Mouse (Mus musculus) MEL (cell line): ENCODE data around the gene Rab7.

Source experiments
- CTCF ChIP-seq, 3 experiments: IDR thresholded peaks in 2 of 3; conservative IDR thresholded peaks in 1 of 3; 2 replicates each; pipeline ENCODE4 v1.5.1; 2011 to 2012; ENCODE audit warnings: low read length in 3 of 3, low read depth in 2 of 3, mild to moderate bottlenecking in 2 of 3, improper control_type of control experiment in 1 of 3, inconsistent platforms in 1 of 3, mixed read lengths in 1 of 3, moderate library complexity in 1 of 3; ENCODE audit not compliant: control insufficient read depth in 1 of 3, insufficient read depth in 1 of 3, poor library complexity in 1 of 3, severe bottlenecking in 1 of 3
- EP300 ChIP-seq, 2 experiments: IDR thresholded peaks; 2 replicates each; pipeline ENCODE4 v1.6.1; 2011; ENCODE audit warnings: improper control_type of control experiment in 2 of 2, low read length in 2 of 2, low read depth in 1 of 2, mild to moderate bottlenecking in 1 of 2
- GATA1 ChIP-seq: IDR thresholded peaks from 2 replicates; pipeline ENCODE4 v1.6.1; 2011; ENCODE audit warnings: low read depth, low read length, improper control_type of control experiment
- KAT2A ChIP-seq: conservative IDR thresholded peaks from 2 replicates; pipeline ENCODE4 v1.6.1; 2012; ENCODE audit warnings: low read depth, low read length, improper control_type of control experiment, inconsistent platforms
- MAFK ChIP-seq: IDR thresholded peaks from 2 replicates; pipeline ENCODE4 v1.6.1; 2011; ENCODE audit warnings: low read depth, mild to moderate bottlenecking, low read length, improper control_type of control experiment, borderline replicate concordance
- MAX ChIP-seq: IDR thresholded peaks from 2 replicates; pipeline ENCODE4 v1.6.1; 2011; ENCODE audit warnings: low read length, improper control_type of control experiment
- MYC ChIP-seq: IDR thresholded peaks from 2 replicates; pipeline ENCODE4 v1.6.1; 2011; ENCODE audit warnings: low read depth, mild to moderate bottlenecking, low read length, improper control_type of control experiment, moderate library complexity
- NELFE ChIP-seq: IDR thresholded peaks from 2 replicates; pipeline ENCODE4 v1.6.1; 2011; ENCODE audit warnings: low read depth, low read length, improper control_type of control experiment
- POLR2A ChIP-seq, 2 experiments: IDR thresholded peaks; 2 replicates each; pipeline ENCODE4 v1.6.1; 2011 to 2012; ENCODE audit warnings: low read length in 2 of 2, mild to moderate bottlenecking in 2 of 2, control low read depth in 1 of 2, improper control_type of control experiment in 1 of 2, low read depth in 1 of 2, moderate library complexity in 1 of 2; ENCODE audit not compliant: control insufficient read depth in 1 of 2, insufficient read depth in 1 of 2, poor library complexity in 1 of 2
- RCOR1 ChIP-seq: IDR thresholded peaks from 2 replicates; pipeline ENCODE4 v1.6.1; 2012; ENCODE audit warnings: low read depth, mild to moderate bottlenecking, inconsistent platforms, low read length, improper control_type of control experiment
- SMC3 ChIP-seq: IDR thresholded peaks from 2 replicates; pipeline ENCODE4 v1.6.1; 2011; ENCODE audit warnings: low read depth, low read length, improper control_type of control experiment
- TBP ChIP-seq: IDR thresholded peaks from 2 replicates; pipeline ENCODE4 v1.8.0; 2011; ENCODE audit warnings: low read depth, low read length, improper control_type of control experiment
- ZC3H11A ChIP-seq: IDR thresholded peaks from 2 replicates; pipeline ENCODE4 v1.6.1; 2012; ENCODE audit warnings: low read depth, mild to moderate bottlenecking, inconsistent platforms, low read length, improper control_type of control experiment
- ZNF384 ChIP-seq: IDR thresholded peaks from 2 replicates; pipeline ENCODE4 v1.6.1; 2012; ENCODE audit warnings: low read depth, mild to moderate bottlenecking, inconsistent platforms, low read length, improper control_type of control experiment

DNA sequence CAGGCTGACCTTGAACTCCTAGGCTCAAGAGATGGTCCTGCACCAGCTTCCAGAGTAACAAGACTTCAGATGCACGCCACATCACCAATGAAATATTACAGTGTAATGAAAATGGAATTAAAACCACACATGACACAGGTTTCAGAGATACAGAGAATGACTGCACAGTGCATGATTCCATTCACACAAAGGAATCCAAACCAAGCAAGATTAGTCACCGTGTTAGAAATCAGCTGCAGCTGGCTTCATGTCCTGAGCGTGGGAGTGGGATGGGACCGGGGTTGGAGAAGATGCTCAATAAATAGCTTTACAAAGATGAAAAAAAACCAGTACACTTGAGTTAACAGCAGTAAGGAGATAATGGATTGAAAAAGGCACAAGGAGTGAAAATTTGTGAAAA lies 5.6 kb downstream of the Rab7 start:
- TF ChIP-seq GATA1, result no peak
- TF ChIP-seq EP300 (IDR thresholded peaks at IDR 0.05; ENCODE audit: low read depth in 1 of 2, low read length in 2 of 2), result no peak
- TF ChIP-seq POLR2A (IDR thresholded peaks at IDR 0.05; ENCODE audit: control insufficient read depth in 1 of 2, insufficient read depth in 1 of 2, low read depth in 1 of 2, low read length in 2 of 2, poor library complexity in 1 of 2), result no peak
- TF ChIP-seq ZC3H11A, result no peak
- TF ChIP-seq KAT2A, result no peak
- no peak for TF ChIP-seq ZNF384
- no peak for TF ChIP-seq CTCF (IDR thresholded peaks at IDR 0.05 in 2 of 3, conservative IDR thresholded peaks at IDR 0.05 in 1 of 3; ENCODE audit: control insufficient read depth in 1 of 3, insufficient read depth in 1 of 3, low read depth in 2 of 3, low read length in 3 of 3, poor library complexity in 1 of 3, severe bottlenecking in 1 of 3)
- no peak for TF ChIP-seq RCOR1
- no peak for TF ChIP-seq TBP
- no peak for TF ChIP-seq MAFK
- no peak for TF ChIP-seq MAX
- TF ChIP-seq MYC, result no peak
- no peak for TF ChIP-seq SMC3
- no peak for TF ChIP-seq NELFE
